Mouse (Mus musculus) spleen, adult 2 months (tissue): ENCODE data around the gene Peli2. TPM values are rescaled to one million over a fixed set of nuclear protein-coding genes. Genes with fewer than 3 reads are reported as not detected.

ENCODE experiments used
- DNase-seq, 2 experiments: peaks; one replicate each; pipeline versions ENCODE4 v3.0.0 to v3.0.0-alpha.2; 2012 to 2021; ENCODE audit warnings: low spot score in 2 of 2, low read depth in 1 of 2
- H3K27ac ChIP-seq: fragments of 200-500 bp; 2 replicates; pipeline ENCODE4 v1.5.1; 2012; ENCODE audit warnings: low read length, inconsistent platforms; ENCODE audit not compliant: insufficient read depth
- H3K27me3 ChIP-seq: fragments of 200-500 bp; 2 replicates; pipeline ENCODE4 v1.6.1; 2012; ENCODE audit warnings: mild to moderate bottlenecking, moderate library complexity, low read length, inconsistent platforms; ENCODE audit not compliant: control insufficient read depth, insufficient read depth
- H3K36me3 ChIP-seq: fragments of 200-500 bp; 2 replicates; pipeline ENCODE4 v1.6.1; 2012; ENCODE audit warnings: mild to moderate bottlenecking, low read length, inconsistent platforms; ENCODE audit not compliant: control insufficient read depth, insufficient read depth
- H3K4me1 ChIP-seq: fragments of 200-500 bp; 2 replicates; pipeline ENCODE4 v1.6.1; 2011; ENCODE audit warnings: inconsistent platforms; ENCODE audit not compliant: control insufficient read depth, insufficient read depth, insufficient read length
- H3K4me3 ChIP-seq: fragments of 200-500 bp; 2 replicates; pipeline ENCODE4 v1.5.1; 2011; ENCODE audit warnings: mild to moderate bottlenecking, inconsistent platforms; ENCODE audit not compliant: insufficient read depth, insufficient read length; ENCODE audit errors: extremely low read depth
- CTCF ChIP-seq: fragments of 200-500 bp; IDR thresholded peaks from 2 replicates; pipeline ENCODE4 v1.5.1; 2011; ENCODE audit warnings: mild to moderate bottlenecking, inconsistent platforms; ENCODE audit not compliant: insufficient read depth, insufficient read length, insufficient replicate concordance; ENCODE audit errors: extremely low read depth
- POLR2A ChIP-seq: fragments of 200-500 bp; IDR thresholded peaks from 2 replicates; pipeline ENCODE4 v1.6.1; 2011; ENCODE audit warnings: low read depth, low read length, inconsistent platforms
- WGBS: fragments of 180-500 bp; shearing (Covaris S2); methylation state at CpG from one replicate; pipeline ENCODE4 v1.1.7; 2018; 5-methylcytosine and 5-hydroxymethylcytosine counted together
- polyA plus RNA-seq: library from polyadenylated mRNA; depleted of rRNA; stranded (reverse); fragments of >200 nt; gene quantifications from 2 replicates; pipeline ENCODE4 v1.2.3, GENCODE M21; 2012

The Peli2 gene
- polyA plus RNA-seq, 1 experiment: 3.1 TPM

DNA sequence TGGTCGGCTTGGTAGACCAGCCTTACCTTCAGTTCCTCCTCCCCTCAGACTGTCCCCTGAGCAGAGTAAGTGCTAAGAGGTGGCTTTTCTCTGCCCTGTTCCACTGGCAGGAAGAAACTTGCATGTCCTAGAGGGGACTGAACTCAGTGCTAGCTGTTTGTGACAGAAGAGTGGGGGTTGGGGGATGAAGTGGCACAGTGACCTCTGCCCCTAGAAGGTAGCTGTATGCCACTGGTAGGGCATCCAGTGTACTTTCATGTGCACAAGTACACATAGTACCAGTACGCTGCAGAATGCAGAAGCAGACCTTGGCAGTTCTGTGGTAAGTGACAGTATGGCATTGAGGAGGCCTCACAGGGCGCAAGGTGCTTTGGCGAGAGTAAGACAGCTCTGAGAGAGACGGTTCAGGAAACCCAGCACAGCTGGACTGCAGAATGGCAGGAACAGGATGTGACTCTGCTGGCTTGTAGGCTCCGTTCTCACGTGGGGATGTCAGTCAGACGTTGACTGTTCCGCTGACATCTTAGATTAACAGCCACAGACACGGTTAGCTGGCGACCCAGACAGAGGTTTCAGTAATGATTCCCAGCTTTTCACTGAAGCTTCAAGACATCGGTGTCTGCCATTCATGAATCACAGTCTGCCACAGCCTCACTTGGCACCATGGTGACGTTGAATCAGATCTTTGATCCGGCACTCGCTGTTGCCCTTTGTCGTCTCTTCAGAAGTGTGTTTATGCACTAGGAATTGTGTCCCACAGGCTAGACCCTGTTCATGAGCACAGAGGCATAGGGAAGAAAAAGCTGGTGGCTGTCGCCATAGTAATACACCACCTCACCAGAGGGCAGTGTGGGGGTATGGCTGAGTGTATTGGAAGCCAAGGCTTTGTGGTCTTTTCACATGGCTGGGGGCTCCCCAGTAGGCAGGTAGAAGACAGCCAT lies 81.7 kb downstream of the Peli2 start:
- Histone ChIP-seq H3K27ac (no peak overlapping the region), H3K27me3 (no peaks in the 10 kb centered on the region), H3K36me3 (no peaks in the 10 kb centered on the region), H3K4me1 (no peaks in the 10 kb centered on the region), H3K4me3 (peak overlapping the region; percentile 19; the same call in 1 of the 2 replicates)
- WGBS: 15% methylated on average over 17 of the region's 17 CpGs
- no peak for DNase-seq
- TF ChIP-seq POLR2A: no peak
- TF ChIP-seq CTCF: no peak

DNA sequence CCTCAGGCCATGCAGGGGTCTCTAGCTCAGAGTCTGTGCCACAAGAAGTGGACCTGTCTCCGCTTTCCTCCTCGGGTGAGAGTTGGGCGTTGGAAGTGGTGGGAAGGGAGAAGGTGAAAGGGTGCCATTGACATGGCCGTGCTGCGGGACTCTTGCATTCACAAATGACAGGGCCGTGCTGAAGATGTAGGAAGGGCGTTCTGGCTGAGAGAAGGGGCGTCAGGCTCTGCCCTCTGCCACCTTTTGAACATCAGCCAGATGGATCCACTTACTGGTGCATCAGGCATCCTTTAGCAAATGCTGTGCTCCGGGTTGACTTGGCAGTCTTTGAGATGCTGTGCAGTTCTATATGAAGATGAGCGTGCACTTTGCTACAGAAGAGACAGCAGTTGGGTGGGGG lies 84.4 kb downstream of the Peli2 start:
- 91% methylated on average over 10 of the region's 10 CpGs for WGBS
- Histone ChIP-seq H3K4me3 (no peak overlapping the region), H3K4me1 (no peaks in the 10 kb centered on the region), H3K27me3 (no peaks in the 10 kb centered on the region), H3K27ac (no peak overlapping the region), H3K36me3 (no peaks in the 10 kb centered on the region)
- no peak for TF ChIP-seq CTCF
- TF ChIP-seq POLR2A: no peak
- no peak for DNase-seq

DNA sequence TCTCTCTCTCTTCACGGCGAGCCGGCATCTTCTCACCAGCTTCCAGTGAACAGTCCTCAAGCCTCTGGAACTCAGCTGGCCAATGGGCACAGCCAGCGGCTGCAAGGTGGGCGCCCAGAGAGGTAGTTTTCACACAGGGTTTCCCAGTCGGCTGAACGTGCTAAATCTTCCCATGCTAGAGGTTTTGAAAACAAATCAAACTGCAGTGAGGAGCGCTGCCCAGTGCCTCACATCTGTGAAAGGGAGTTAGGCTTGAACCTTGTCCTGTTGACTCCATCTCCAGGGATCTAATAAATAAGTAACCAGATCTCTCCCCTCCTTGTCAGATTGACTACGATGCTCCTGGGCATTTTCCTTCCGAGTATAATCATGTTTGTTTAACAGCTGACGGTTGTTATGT lies 85.0 kb downstream of the Peli2 start:
- Histone ChIP-seq H3K4me3 (no peak overlapping the region), H3K27me3 (no peaks in the 10 kb centered on the region), H3K4me1 (no peaks in the 10 kb centered on the region), H3K27ac (no peak overlapping the region), H3K36me3 (no peaks in the 10 kb centered on the region)
- no peak for TF ChIP-seq CTCF
- no peak for TF ChIP-seq POLR2A
- DNase-seq: no peak
- WGBS: 87% methylated on average over 11 of the region's 11 CpGs

DNA sequence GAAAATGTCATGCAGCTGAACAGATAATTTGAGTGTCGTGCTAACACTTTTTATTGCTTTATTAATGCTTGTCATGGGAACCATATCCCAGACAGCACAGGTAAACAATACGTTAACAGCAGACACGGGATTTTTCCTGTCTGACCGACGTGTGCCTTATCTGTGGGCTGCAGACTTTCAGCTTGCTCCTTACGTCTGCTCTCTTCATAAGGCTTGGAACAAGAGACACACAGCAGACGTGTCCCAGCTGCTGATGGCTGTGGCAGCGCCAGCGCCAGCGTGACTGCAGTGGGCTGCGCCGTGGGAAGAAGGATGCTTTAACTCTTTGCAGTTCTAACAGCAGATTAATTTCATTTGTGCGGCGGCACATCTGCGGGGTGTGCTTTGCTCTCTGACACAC lies 86.5 kb downstream of the Peli2 start:
- Histone ChIP-seq H3K27ac (no peak overlapping the region), H3K27me3 (no peaks in the 10 kb centered on the region), H3K4me1 (no peaks in the 10 kb centered on the region), H3K4me3 (no peak overlapping the region), H3K36me3 (no peaks in the 10 kb centered on the region)
- no peak for DNase-seq
- TF ChIP-seq POLR2A (no peak), CTCF (no peak)
- WGBS: 66% methylated on average over 15 of the region's 15 CpGs

DNA sequence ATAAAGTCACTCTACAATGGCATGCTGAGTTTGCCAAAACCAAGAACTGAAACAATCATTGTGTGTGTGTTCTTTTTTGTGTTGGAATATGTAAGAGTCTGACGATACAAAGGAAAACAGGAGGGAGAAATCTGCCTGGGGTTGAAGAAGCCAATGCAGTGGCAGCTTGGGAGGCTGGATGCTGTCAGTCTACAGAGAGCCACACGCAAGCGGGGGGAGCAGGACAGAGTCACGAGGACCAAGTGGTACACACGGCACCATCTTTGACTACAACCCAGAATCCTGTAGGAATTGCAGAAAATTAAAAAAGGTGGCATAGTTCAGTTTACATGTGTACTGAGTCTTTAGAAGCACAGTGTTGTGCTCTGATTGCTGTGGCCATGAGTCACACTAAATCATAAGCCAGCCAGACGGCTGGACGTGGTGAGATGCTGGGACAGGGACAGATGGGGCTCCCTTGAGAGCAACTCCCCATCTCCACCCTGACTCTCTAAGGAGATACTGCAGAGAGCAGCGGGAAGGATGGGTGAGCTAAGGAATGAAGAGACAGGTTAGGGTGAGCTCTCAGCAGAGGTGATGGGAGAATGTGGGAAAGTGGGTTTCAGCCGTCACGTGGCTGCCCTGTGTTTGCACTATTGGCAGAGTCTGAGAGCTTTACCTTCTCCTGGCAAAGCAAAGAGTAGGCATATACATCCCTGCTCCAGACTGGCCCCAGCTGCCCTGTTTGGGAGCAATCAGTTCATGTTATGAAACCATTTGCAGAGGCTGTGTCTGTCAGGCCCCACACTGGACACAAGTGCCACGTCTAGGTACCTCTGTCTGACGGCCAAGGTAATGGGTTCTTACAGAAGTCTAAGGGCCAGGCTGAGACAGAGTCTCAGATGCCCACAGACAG lies 87.4 kb downstream of the Peli2 start:
- H3K4me1 ChIP-seq: no peaks in the 10 kb centered on the region
- TF ChIP-seq CTCF (no peak), POLR2A (no peak)

DNA sequence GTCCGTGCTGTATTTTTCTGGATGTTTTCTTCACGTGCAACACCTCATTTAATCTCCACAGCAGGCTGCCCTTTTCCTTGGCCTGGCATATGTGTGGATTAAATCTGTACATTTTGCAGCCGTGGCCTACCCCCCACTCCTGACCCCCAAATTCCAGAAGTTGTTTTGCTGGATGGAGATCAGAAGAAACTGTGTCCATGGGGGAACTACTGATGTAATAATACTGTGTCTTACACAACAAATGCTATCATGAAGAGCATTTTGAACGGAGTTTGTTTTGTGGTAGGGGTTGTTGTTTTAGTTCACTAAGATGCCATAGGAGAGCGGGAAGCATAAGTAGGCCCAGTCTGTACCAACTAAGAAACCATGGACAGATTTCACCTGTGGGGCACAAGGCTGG lies 88.8 kb downstream of the Peli2 start:
- Histone ChIP-seq H3K27me3 (no peaks in the 10 kb centered on the region), H3K4me1 (no peaks in the 10 kb centered on the region), H3K4me3 (no peak overlapping the region), H3K36me3 (no peaks in the 10 kb centered on the region), H3K27ac (no peak overlapping the region)
- 89% methylated on average over 5 of the region's 5 CpGs for WGBS
- TF ChIP-seq POLR2A (no peak), CTCF (no peak)
- no peak for DNase-seq

More for the DNA sequence above, 87.4 kb downstream of the Peli2 start:
- DNase-seq: no peak
- Histone ChIP-seq H3K4me3 (no peak overlapping the region), H3K36me3 (no peaks in the 10 kb centered on the region), H3K27me3 (no peaks in the 10 kb centered on the region), H3K27ac (no peak overlapping the region)
- WGBS: 87% methylated on average over 12 of the region's 12 CpGs

DNA sequence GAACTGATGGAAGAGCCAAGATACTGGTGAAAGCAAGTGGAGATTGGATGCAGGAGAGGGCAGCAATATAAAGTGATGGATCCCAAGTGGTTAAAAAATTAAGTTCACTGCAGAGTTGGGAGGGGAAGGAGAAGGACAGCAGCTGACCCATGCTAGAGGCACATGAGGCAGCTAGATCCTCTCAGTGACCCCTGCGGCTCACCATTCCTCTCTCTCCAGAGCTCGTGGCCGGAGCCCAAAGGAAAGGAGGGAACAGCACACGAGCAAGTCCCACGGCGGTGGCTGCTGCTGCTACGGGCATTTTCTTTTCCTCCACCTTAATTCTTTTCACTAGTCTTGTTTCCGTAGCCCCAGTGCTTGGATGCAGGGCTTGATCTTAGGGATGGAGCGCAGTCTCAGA lies 89.5 kb downstream of the Peli2 start:
- Histone ChIP-seq H3K36me3 (no peaks in the 10 kb centered on the region), H3K4me3 (no peak overlapping the region), H3K27ac (no peak overlapping the region), H3K4me1 (no peaks in the 10 kb centered on the region), H3K27me3 (no peaks in the 10 kb centered on the region)
- 92% methylated on average over 9 of the region's 9 CpGs for WGBS
- no peak for DNase-seq
- TF ChIP-seq CTCF: no peak
- no peak for TF ChIP-seq POLR2A
